Mouse (Mus musculus) liver, embryonic 14.5 days (tissue): ENCODE results near the gene Gca. TPM values are rescaled to one million over a fixed set of nuclear protein-coding genes. Genes with fewer than 3 reads are reported as not detected.

ENCODE experiments used
- ATAC-seq: fragments of 200-750 bp; cut with Nextera tagmentation; 2 replicates; pipeline ENCODE4 v1.8.0; 2017; ENCODE audit warnings: moderate number of reproducible peaks, mild to moderate bottlenecking, moderate library complexity; ENCODE audit not compliant: insufficient read depth
- DNase-seq, 3 experiments: peaks; one replicate each; pipeline ENCODE4 v3.0.0-alpha.2; 2012 to 2013; ENCODE audit warnings: low read depth in 3 of 3, low spot score in 3 of 3
- H3K27ac ChIP-seq: fragments of 300-500 bp; sonication (generic); 2 replicates; pipeline ENCODE4 v1.5.1; 2014; ENCODE audit warnings: moderate library complexity, mild to moderate bottlenecking, control low read depth, inconsistent platforms
- H3K27me3 ChIP-seq: fragments of 300-500 bp; sonication (generic); 2 replicates; pipeline ENCODE4 v1.6.1; 2014; ENCODE audit warnings: mild to moderate bottlenecking, low read length, moderate library complexity; ENCODE audit not compliant: control insufficient read depth, insufficient read depth
- H3K36me3 ChIP-seq: fragments of 300-500 bp; sonication (generic); replicated peaks from 2 replicates; pipeline ENCODE4 v1.6.1; 2014; ENCODE audit warnings: low read depth; ENCODE audit not compliant: control insufficient read depth, insufficient read depth
- H3K4me1 ChIP-seq, 2 experiments: fragments of 200-500 bp in 1 of 2; fragments of 300-500 bp in 1 of 2; sonication (generic) in 1 of 2; replicated peaks; 2 replicates each; pipeline ENCODE4 v1.6.1; 2012 to 2014; ENCODE audit warnings: antibody characterized with exemption in 1 of 2, inconsistent platforms in 1 of 2, low read length in 1 of 2; ENCODE audit not compliant: control insufficient read depth in 2 of 2, insufficient read depth in 2 of 2
- H3K4me2 ChIP-seq: fragments of 300-500 bp; sonication (generic); 2 replicates; pipeline ENCODE4 v1.6.1; 2014; ENCODE audit warnings: low read depth, mild to moderate bottlenecking, control low read depth, moderate library complexity
- H3K4me3 ChIP-seq, 2 experiments: fragments of 200-500 bp in 1 of 2; fragments of 300-500 bp in 1 of 2; sonication (generic) in 1 of 2; 2 replicates each; pipeline ENCODE4 v1.5.1; 2012 to 2014; ENCODE audit warnings: low read depth in 2 of 2, low read length in 2 of 2, mild to moderate bottlenecking in 2 of 2, control low read depth in 1 of 2, inconsistent platforms in 1 of 2, moderate library complexity in 1 of 2; ENCODE audit not compliant: insufficient read depth in 1 of 2
- H3K9ac ChIP-seq: fragments of 300-500 bp; sonication (generic); replicated peaks from 2 replicates; pipeline ENCODE4 v1.6.1; 2014; ENCODE audit warnings: mild to moderate bottlenecking, control low read depth, moderate library complexity
- H3K9me3 ChIP-seq: fragments of 300-500 bp; sonication (generic); 2 replicates; pipeline ENCODE4 v1.6.1; 2016; ENCODE audit warnings: low read length, mixed read lengths; ENCODE audit not compliant: control insufficient read depth
- CTCF ChIP-seq: IDR thresholded peaks from 2 replicates; pipeline ENCODE4 v1.5.1; 2016; ENCODE audit warnings: antibody characterized with exemption, low read depth, control low read depth
- EP300 ChIP-seq: IDR thresholded peaks from 2 replicates; pipeline ENCODE4 v1.6.1; 2016; ENCODE audit warnings: antibody characterized with exemption, low read depth
- WGBS: fragments of 180-500 bp; shearing (Covaris S2); extraction: QIAGEN DNeasy Blood & Tissue Kit; methylation state at CpG from one replicate; pipeline ENCODE4 v1.1.7; 2014; ENCODE audit not compliant: insufficient replicate concordance; 5-methylcytosine and 5-hydroxymethylcytosine counted together
- polyA plus RNA-seq, 2 experiments: library from polyadenylated mRNA; depleted of rRNA in 1 of 2; stranded (reverse) in 1 of 2; unstranded in 1 of 2; fragments of >200 nt; fragmentation: Nextera tagmentation in 1 of 2; extraction: Ambion mirVana in 1 of 2; gene quantifications; 2 replicates each; pipeline versions ENCODE4 v1.2.1 to v1.2.3; 2012 to 2014

Gene Gca
- polyA plus RNA-seq, 2 experiments = 2.1 to 2.8 TPM

DNA sequence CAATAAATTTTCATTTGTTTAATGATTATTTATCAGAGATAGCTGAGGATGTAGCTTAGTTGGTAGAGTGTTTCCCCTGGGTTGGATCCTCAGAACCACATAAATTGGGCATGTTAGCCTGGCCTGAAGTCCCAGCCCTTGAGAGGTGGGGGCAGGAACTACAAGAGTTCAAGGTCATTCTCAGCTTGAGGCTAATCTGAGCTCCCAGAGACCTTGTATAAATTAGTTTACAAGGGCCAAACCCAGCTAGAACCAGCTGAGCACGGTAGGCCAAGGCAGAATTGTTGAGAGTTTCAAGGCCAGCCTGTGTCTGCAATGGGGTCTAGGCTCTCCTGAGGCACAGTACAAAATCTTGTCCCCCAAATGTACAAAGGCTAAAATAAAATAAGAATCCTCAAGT lies 1.5 kb downstream of the Gca start:
- no peak overlapping the region for H3K27ac ChIP-seq
- DNase-seq (no peak), ATAC-seq (no peak)
- H3K9me3 ChIP-seq = no peaks in the 10 kb centered on the region
- H3K4me3 ChIP-seq = no peak overlapping the region
- H3K36me3 ChIP-seq = no peaks in the 10 kb centered on the region
- H3K27me3 ChIP-seq = no peaks in the 10 kb centered on the region
- no peak overlapping the region for H3K9ac ChIP-seq
- 60% methylated on average over 1 of the region's 1 CpGs for WGBS
- no peak for TF ChIP-seq EP300
- TF ChIP-seq CTCF = no peak
- H3K4me2 ChIP-seq = no peak overlapping the region
- peaks cover 0 to 2% of the 10 kb centered on the region in 2 experiments; a peak in 1 of 4 replicates for H3K4me1 ChIP-seq

DNA sequence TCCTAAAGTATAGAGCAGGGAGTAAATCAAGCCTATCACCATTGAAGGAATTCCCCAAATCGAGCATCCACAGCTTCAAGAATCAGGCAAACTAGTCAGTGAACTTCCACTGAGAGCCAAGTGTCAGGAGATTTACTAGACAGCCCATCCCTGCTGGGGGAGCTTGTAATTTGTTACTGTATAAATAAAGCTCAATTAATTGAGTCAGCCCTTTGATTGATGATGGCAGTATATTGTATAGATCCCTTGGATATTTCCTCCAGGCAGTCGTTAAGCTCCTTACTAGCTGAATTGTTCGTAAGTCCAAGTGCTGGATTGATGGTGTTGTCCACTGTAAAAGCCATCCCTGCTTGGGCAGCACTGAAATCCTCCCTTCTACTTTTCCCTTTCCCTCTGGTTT lies 5.8 kb downstream of the Gca start:
- no peak for ATAC-seq
- Histone ChIP-seq H3K36me3 (no peaks in the 10 kb centered on the region), H3K9me3 (no peaks in the 10 kb centered on the region), H3K27ac (no peak overlapping the region), H3K9ac (no peak overlapping the region), H3K4me2 (no peak overlapping the region), H3K27me3 (no peaks in the 10 kb centered on the region), H3K4me3 (no peak overlapping the region), H3K4me1 (no peaks in the 10 kb centered on the region)
- TF ChIP-seq EP300 (no peak), CTCF (no peak)
- DNase-seq = no peak
- 66% methylated on average over 3 of the region's 3 CpGs for WGBS

DNA sequence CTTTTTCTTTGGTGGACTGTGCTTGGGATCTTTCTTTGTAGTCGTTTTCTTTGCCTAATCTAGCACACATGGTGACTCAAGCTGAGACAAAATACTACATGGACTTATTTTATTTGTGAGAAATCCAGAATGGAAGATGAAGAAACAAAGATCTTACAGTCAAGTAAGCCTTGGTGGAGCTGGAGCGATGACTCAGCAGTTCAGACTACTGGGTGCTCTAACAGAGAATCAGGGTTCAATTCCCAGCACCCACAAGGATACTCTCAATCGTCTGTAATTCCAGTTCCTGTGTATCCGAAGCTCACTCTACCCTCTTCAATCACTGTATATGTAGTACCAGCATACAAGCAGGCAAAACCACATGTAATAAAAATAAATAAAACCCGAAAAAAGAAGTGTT lies 6.2 kb downstream of the Gca start:
- no peaks in the 10 kb centered on the region for H3K4me1 ChIP-seq
- no peak overlapping the region for H3K9ac ChIP-seq
- WGBS = 52% methylated on average over 5 of the region's 5 CpGs
- H3K36me3 ChIP-seq = no peaks in the 10 kb centered on the region
- no peaks in the 10 kb centered on the region for H3K27me3 ChIP-seq
- no peak overlapping the region for H3K27ac ChIP-seq
- H3K4me2 ChIP-seq = no peak overlapping the region
- no peak for TF ChIP-seq EP300
- no peak for TF ChIP-seq CTCF
- DNase-seq = no peak
- no peak for ATAC-seq
- no peak overlapping the region for H3K4me3 ChIP-seq
- no peaks in the 10 kb centered on the region for H3K9me3 ChIP-seq

DNA sequence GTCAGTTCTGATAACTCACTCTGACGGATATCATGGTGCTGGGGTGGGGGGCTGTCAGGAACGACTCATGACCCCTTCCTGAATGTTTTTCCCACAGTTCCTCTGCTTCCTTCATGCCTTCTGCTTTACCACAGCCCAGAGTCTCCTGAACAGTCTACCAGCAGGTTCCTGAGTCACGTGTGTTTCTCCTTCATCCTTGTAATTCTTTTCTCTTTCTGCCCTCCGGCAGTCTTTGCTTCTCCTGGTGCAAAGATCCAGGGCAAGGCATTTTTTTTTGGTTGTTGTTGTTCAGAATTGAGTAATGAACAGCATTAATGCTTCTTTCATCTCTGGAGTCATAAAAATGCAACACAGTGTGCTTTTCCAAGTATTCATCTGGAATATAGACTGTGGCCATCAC lies 6.7 kb downstream of the Gca start:
- 38% methylated on average over 4 of the region's 4 CpGs for WGBS
- no peaks in the 10 kb centered on the region for H3K27me3 ChIP-seq
- H3K4me1 ChIP-seq = no peaks in the 10 kb centered on the region

DNA sequence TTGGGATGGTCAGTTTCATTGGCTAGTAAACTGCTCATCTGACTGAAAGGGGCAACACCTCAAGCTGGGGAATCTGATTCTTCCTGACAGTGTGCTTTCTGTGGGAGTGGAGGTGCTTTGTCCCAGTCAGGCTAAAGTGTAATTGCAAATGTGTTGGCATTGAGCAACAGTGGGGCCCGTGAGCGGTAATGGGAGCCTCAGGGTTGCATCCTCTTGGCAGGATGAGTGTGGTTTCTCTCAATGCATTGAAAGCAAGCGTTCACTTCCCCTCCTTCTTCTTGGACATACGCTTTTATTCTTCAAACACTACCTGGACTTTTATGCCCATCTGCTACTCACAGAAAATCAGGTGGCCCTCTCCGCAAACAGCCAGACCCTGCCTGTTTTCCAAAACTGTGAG lies 8.7 kb downstream of the Gca start:
- H3K4me2 ChIP-seq = no peak overlapping the region
- ATAC-seq = no peak
- H3K36me3 ChIP-seq = no peaks in the 10 kb centered on the region
- WGBS = 64% methylated on average over 5 of the region's 5 CpGs
- H3K27ac ChIP-seq = no peak overlapping the region
- H3K4me1 ChIP-seq = no peaks in the 10 kb centered on the region
- no peak for DNase-seq
- H3K27me3 ChIP-seq = no peaks in the 10 kb centered on the region
- H3K9ac ChIP-seq = no peak overlapping the region
- TF ChIP-seq EP300 = no peak
- TF ChIP-seq CTCF = no peak
- H3K4me3 ChIP-seq = no peak overlapping the region
- H3K9me3 ChIP-seq = no peaks in the 10 kb centered on the region

More for the DNA sequence above, 6.7 kb downstream of the Gca start:
- TF ChIP-seq CTCF (no peak), EP300 (no peak)
- Histone ChIP-seq H3K4me3 (no peak overlapping the region), H3K9me3 (no peaks in the 10 kb centered on the region), H3K36me3 (no peaks in the 10 kb centered on the region), H3K9ac (no peak overlapping the region), H3K27ac (no peak overlapping the region), H3K4me2 (no peak overlapping the region)
- DNase-seq (no peak), ATAC-seq (no peak)
